Mouse (Mus musculus): Measurements from ENCODE around the gene Map4. TPM values are rescaled to one million over a fixed set of nuclear protein-coding genes. Genes with fewer than 3 reads are reported as not detected.

The Map4 gene
- polyA plus RNA-seq, 1 experiment from 2014 or later: 60.8 TPM

GRCm38 (mm10) chr9:109939401-109939800 lies 8.1 kb downstream of the Map4 start:
- no peak overlapping the region for H3K4me2 ChIP-seq (ENCODE audit: low read length)
- H3K27me3 ChIP-seq (replicated peaks; ENCODE audit: control insufficient read depth, insufficient read depth, low read length): no peaks in the 10 kb centered on the region
- ATAC-seq (replicated peaks; ENCODE audit: low FRiP score, low TSS enrichment, low read depth) (no peak), DNase-seq (ENCODE audit: low spot score) (no peak)
- H3K9ac ChIP-seq (ENCODE audit: low read length): no peak overlapping the region
- no peak overlapping the region for H3K27ac ChIP-seq (ENCODE audit: low read depth)
- 83% methylated on average over 3 of the region's 3 CpGs for WGBS
- H3K9me3 ChIP-seq (ENCODE audit: control insufficient read depth, low read length): no peaks in the 10 kb centered on the region
- no peaks in the 10 kb centered on the region for H3K36me3 ChIP-seq (ENCODE audit: control insufficient read depth, insufficient read depth, low read length)
- no peak overlapping the region for H3K4me3 ChIP-seq (ENCODE audit: low read depth, low read length)
- peaks cover 2% of the 10 kb centered on the region; the same call in 1 of the 2 replicates for H3K4me1 ChIP-seq (replicated peaks; ENCODE audit: control insufficient read depth, insufficient read depth, low read length)

GRCm38 (mm10) chr9:109942796-109943195 lies 11.5 kb downstream of the Map4 start:
- no peak overlapping the region for H3K27ac ChIP-seq (ENCODE audit: low read depth)
- ATAC-seq (replicated peaks; ENCODE audit: low FRiP score, low TSS enrichment, low read depth) (no peak), DNase-seq (ENCODE audit: low spot score) (no peak)
- no peak overlapping the region for H3K4me3 ChIP-seq (ENCODE audit: low read depth, low read length)
- peaks cover 2% of the 10 kb centered on the region; the same call in 1 of the 2 replicates for H3K4me1 ChIP-seq (replicated peaks; ENCODE audit: control insufficient read depth, insufficient read depth, low read length)
- WGBS: 84% methylated on average over 4 of the region's 4 CpGs
- no peaks in the 10 kb centered on the region for H3K36me3 ChIP-seq (ENCODE audit: control insufficient read depth, insufficient read depth, low read length)
- no peak overlapping the region for H3K4me2 ChIP-seq (ENCODE audit: low read length)
- no peaks in the 10 kb centered on the region for H3K9me3 ChIP-seq (ENCODE audit: control insufficient read depth, low read length)
- no peak overlapping the region for H3K9ac ChIP-seq (ENCODE audit: low read length)
- H3K27me3 ChIP-seq (replicated peaks; ENCODE audit: control insufficient read depth, insufficient read depth, low read length): no peaks in the 10 kb centered on the region

- H3K27ac ChIP-seq (ENCODE audit: low read depth): no peak overlapping the region
- no peaks in the 10 kb centered on the region; the same call in 1 of the 2 replicates for H3K4me1 ChIP-seq (replicated peaks; ENCODE audit: control insufficient read depth, insufficient read depth, low read length)
- DNase-seq (ENCODE audit: low spot score): no peak
- H3K9ac ChIP-seq (ENCODE audit: low read length): no peak overlapping the region
- H3K27me3 ChIP-seq (replicated peaks; ENCODE audit: control insufficient read depth, insufficient read depth, low read length): no peaks in the 10 kb centered on the region
- no peak for ATAC-seq (replicated peaks; ENCODE audit: low FRiP score, low TSS enrichment, low read depth)
- H3K4me2 ChIP-seq (ENCODE audit: low read length): no peak overlapping the region
- 90% methylated on average over 2 of the region's 2 CpGs for WGBS
- H3K4me3 ChIP-seq (ENCODE audit: low read depth, low read length): no peak overlapping the region
- H3K36me3 ChIP-seq (ENCODE audit: control insufficient read depth, insufficient read depth, low read length): no peaks in the 10 kb centered on the region
- no peaks in the 10 kb centered on the region for H3K9me3 ChIP-seq (ENCODE audit: control insufficient read depth, low read length)
Observed at GRCm38 (mm10) chr9:109944712-109945111, 13.5 kb downstream of the Map4 start.

- ATAC-seq (replicated peaks; ENCODE audit: low FRiP score, low TSS enrichment, low read depth): no peak
- Histone ChIP-seq H3K9me3 (ENCODE audit: control insufficient read depth, low read length) (no peaks in the 10 kb centered on the region; the same call in 1 of the 2 replicates), H3K9ac (ENCODE audit: low read length) (no peak overlapping the region)
Observed at GRCm38 (mm10) chr9:109948546-109948945, 17.3 kb downstream of the Map4 start.

GRCm38 (mm10) chr9:109949801-109950200 lies 18.5 kb downstream of the Map4 start:
- Histone ChIP-seq H3K36me3 (ENCODE audit: control insufficient read depth, insufficient read depth, low read length) (no peaks in the 10 kb centered on the region), H3K4me2 (ENCODE audit: low read length) (no peak overlapping the region), H3K4me1 (replicated peaks; ENCODE audit: control insufficient read depth, insufficient read depth, low read length) (no peaks in the 10 kb centered on the region), H3K9me3 (ENCODE audit: control insufficient read depth, low read length) (no peaks in the 10 kb centered on the region; the same call in 1 of the 2 replicates), H3K27me3 (replicated peaks; ENCODE audit: control insufficient read depth, insufficient read depth, low read length) (no peaks in the 10 kb centered on the region), H3K9ac (ENCODE audit: low read length) (no peak overlapping the region), H3K4me3 (ENCODE audit: low read depth, low read length) (no peak overlapping the region), H3K27ac (ENCODE audit: low read depth) (no peak overlapping the region)
- 94% methylated on average over 4 of the region's 4 CpGs for WGBS
- ATAC-seq (replicated peaks; ENCODE audit: low FRiP score, low TSS enrichment, low read depth) (no peak), DNase-seq (ENCODE audit: low spot score) (no peak)

More at GRCm38 (mm10) chr9:109948546-109948945, 17.3 kb downstream of the Map4 start:
- Histone ChIP-seq H3K4me2 (ENCODE audit: low read length) (no peak overlapping the region), H3K27me3 (replicated peaks; ENCODE audit: control insufficient read depth, insufficient read depth, low read length) (no peaks in the 10 kb centered on the region), H3K27ac (ENCODE audit: low read depth) (no peak overlapping the region), H3K36me3 (ENCODE audit: control insufficient read depth, insufficient read depth, low read length) (no peaks in the 10 kb centered on the region), H3K4me1 (replicated peaks; ENCODE audit: control insufficient read depth, insufficient read depth, low read length) (no peaks in the 10 kb centered on the region), H3K4me3 (ENCODE audit: low read depth, low read length) (no peak overlapping the region)
- DNase-seq (ENCODE audit: low spot score): no peak

GRCm38 (mm10) chr9:109953538-109953937 lies 22.3 kb downstream of the Map4 start:
- DNase-seq (ENCODE audit: low spot score) (no peak), ATAC-seq (replicated peaks; ENCODE audit: low FRiP score, low TSS enrichment, low read depth) (no peak)
- 93% methylated on average over 8 of the region's 8 CpGs for WGBS
- H3K27ac ChIP-seq (ENCODE audit: low read depth): no peak overlapping the region
- no peak overlapping the region for H3K4me3 ChIP-seq (ENCODE audit: low read depth, low read length)
- H3K9ac ChIP-seq (ENCODE audit: low read length): no peak overlapping the region
- no peaks in the 10 kb centered on the region for H3K36me3 ChIP-seq (ENCODE audit: control insufficient read depth, insufficient read depth, low read length)
- no peaks in the 10 kb centered on the region for H3K4me1 ChIP-seq (replicated peaks; ENCODE audit: control insufficient read depth, insufficient read depth, low read length)
- H3K9me3 ChIP-seq (ENCODE audit: control insufficient read depth, low read length): no peaks in the 10 kb centered on the region; the same call in 1 of the 2 replicates
- H3K4me2 ChIP-seq (ENCODE audit: low read length): no peak overlapping the region
- no peaks in the 10 kb centered on the region for H3K27me3 ChIP-seq (replicated peaks; ENCODE audit: control insufficient read depth, insufficient read depth, low read length)

GRCm38 (mm10) chr9:109954631-109955030 lies 23.4 kb downstream of the Map4 start:
- Histone ChIP-seq H3K27ac (ENCODE audit: low read depth) (no peak overlapping the region), H3K9ac (ENCODE audit: low read length) (no peak overlapping the region), H3K4me3 (ENCODE audit: low read depth, low read length) (no peak overlapping the region), H3K27me3 (replicated peaks; ENCODE audit: control insufficient read depth, insufficient read depth, low read length) (no peaks in the 10 kb centered on the region), H3K4me1 (replicated peaks; ENCODE audit: control insufficient read depth, insufficient read depth, low read length) (no peaks in the 10 kb centered on the region), H3K9me3 (ENCODE audit: control insufficient read depth, low read length) (no peaks in the 10 kb centered on the region; the same call in 1 of the 2 replicates), H3K36me3 (ENCODE audit: control insufficient read depth, insufficient read depth, low read length) (no peaks in the 10 kb centered on the region), H3K4me2 (ENCODE audit: low read length) (no peak overlapping the region)
- ATAC-seq (replicated peaks; ENCODE audit: low FRiP score, low TSS enrichment, low read depth): no peak
- DNase-seq (ENCODE audit: low spot score): no peak

GRCm38 (mm10) chr9:109959456-109960150 lies 28.3 kb downstream of the Map4 start:
- Histone ChIP-seq H3K4me1 (replicated peaks; ENCODE audit: control insufficient read depth, insufficient read depth, low read length) (no peaks in the 10 kb centered on the region), H3K27ac (ENCODE audit: low read depth) (no peak overlapping the region), H3K4me3 (ENCODE audit: low read depth, low read length) (no peak overlapping the region), H3K36me3 (ENCODE audit: control insufficient read depth, insufficient read depth, low read length) (no peaks in the 10 kb centered on the region), H3K4me2 (ENCODE audit: low read length) (no peak overlapping the region), H3K9ac (ENCODE audit: low read length) (no peak overlapping the region), H3K27me3 (replicated peaks; ENCODE audit: control insufficient read depth, insufficient read depth, low read length) (no peaks in the 10 kb centered on the region), H3K9me3 (ENCODE audit: control insufficient read depth, low read length) (no peaks in the 10 kb centered on the region)
- DNase-seq (ENCODE audit: low spot score): no peak
- ATAC-seq (replicated peaks; ENCODE audit: low FRiP score, low TSS enrichment, low read depth): no peak
- 44% methylated on average over 5 of the region's 5 CpGs for WGBS

- H3K36me3 ChIP-seq (ENCODE audit: control insufficient read depth, insufficient read depth, low read length): no peaks in the 10 kb centered on the region
- 95% methylated on average over 4 of the region's 4 CpGs for WGBS
- no peak for ATAC-seq (replicated peaks; ENCODE audit: low FRiP score, low TSS enrichment, low read depth)
Observed at GRCm38 (mm10) chr9:109960593-109960992, 29.3 kb downstream of the Map4 start.

More at GRCm38 (mm10) chr9:109960593-109960992, 29.3 kb downstream of the Map4 start:
- Histone ChIP-seq H3K4me1 (replicated peaks; ENCODE audit: control insufficient read depth, insufficient read depth, low read length) (no peaks in the 10 kb centered on the region), H3K27ac (ENCODE audit: low read depth) (no peak overlapping the region), H3K4me2 (ENCODE audit: low read length) (no peak overlapping the region), H3K9ac (ENCODE audit: low read length) (no peak overlapping the region), H3K4me3 (ENCODE audit: low read depth, low read length) (no peak overlapping the region), H3K27me3 (replicated peaks; ENCODE audit: control insufficient read depth, insufficient read depth, low read length) (no peaks in the 10 kb centered on the region), H3K9me3 (ENCODE audit: control insufficient read depth, low read length) (no peaks in the 10 kb centered on the region)
- DNase-seq (ENCODE audit: low spot score): no peak

All from intestine, embryonic 14.5 days (tissue).